8 mouse cellular contexts compared by ENCODE assay signal in the genomic region with DNA sequence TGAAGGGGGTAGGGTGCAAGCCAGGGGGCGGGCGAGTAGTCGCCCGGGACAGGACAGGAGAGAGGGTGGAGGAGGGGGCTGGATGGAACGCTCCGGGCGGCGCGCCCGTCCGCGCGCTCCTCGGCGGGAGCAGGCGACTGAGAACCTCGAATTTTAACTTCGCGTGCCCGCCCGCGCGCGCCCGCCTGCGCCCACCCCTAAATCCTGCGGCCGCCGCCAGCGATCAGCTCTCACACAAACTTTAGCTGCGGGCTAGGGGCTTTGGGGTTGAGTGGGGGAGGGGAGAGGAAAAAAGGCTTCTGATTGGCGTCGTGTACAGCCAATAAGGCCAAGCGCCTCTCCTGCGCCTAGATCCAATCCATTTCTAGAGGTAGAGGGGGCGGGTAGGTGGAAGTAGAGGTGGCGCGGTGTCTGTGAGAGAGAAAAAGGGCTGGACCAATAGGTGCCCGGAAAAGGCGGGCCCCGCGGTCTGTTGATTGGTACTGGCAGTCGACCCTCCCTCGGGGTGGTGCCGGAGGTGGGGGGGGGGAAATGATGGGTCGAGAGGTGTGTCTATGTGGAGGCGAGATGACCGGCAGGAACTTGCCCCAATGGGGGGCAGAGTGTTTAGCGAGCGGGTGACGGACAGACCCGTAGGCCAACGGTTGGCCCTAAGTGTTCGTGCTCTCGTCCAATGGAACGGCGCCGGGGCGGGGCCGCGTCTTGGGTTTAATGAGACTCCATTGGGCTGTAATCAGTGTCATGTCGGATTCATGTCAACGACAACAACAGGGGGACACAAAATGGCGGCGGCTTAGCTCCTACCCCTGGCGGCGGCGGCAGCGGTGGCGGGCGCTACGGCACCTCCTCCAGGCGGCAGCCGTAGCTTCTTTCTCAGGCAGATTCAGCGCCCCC. TPM values are rescaled to one million over a fixed set of nuclear protein-coding genes. Genes with fewer than 3 reads are reported as not detected.
A peak's percentile ranks its signal among the peaks of the same experiment; 100 is the strongest.
DNase-seq lines count a peak whose midpoint lies in the region; ATAC-seq and TF ChIP-seq lines count a peak whose summit lies in the region.

No protein-coding gene starts in this region.

- H3K4me2 ChIP-seq in heart, embryonic 15.5 days: peak overlapping the region; percentile 82
- H3K4me2 ChIP-seq in liver, embryonic 14.5 days (ENCODE audit: low read depth): peak overlapping the region; percentile 100
- H3K4me2 ChIP-seq in neural tube, embryonic 11.5 days (ENCODE audit: low read depth): peak overlapping the region; percentile 82
- H3K4me2 ChIP-seq in stomach, postnatal 0 days (replicated peaks; ENCODE audit: low read depth): peak overlapping the region; percentile 97

- under 1% methylated on average over 75 of the region's 75 CpGs for WGBS in forebrain, embryonic 10.5 days
- WGBS in heart, embryonic 15.5 days: under 1% methylated on average over 74 of the region's 75 CpGs
- WGBS in liver, embryonic 14.5 days (ENCODE audit: insufficient replicate concordance): under 1% methylated on average over 75 of the region's 75 CpGs
- 0% methylated on average over 74 of the region's 75 CpGs for WGBS in neural tube, embryonic 11.5 days
- under 1% methylated on average over 57 of the region's 75 CpGs for WGBS in stomach, postnatal 0 days

- H3K4me3 ChIP-seq in forebrain, embryonic 10.5 days: peak overlapping the region; percentile 81
- peak overlapping the region; percentile 97 for H3K4me3 ChIP-seq in heart, embryonic 15.5 days
- H3K4me3 ChIP-seq in liver, embryonic 14.5 days (ENCODE audit: insufficient read depth in 1 of 2, low read depth in 2 of 2, low read length in 2 of 2): peak overlapping the region; percentile 54 to 96
- H3K4me3 ChIP-seq in neural tube, embryonic 11.5 days (ENCODE audit: low read depth, low read length): peak overlapping the region; percentile 90
- peak overlapping the region; percentile 87 for H3K4me3 ChIP-seq in stomach, postnatal 0 days (ENCODE audit: low read depth, low read length)

- H3K9me3 ChIP-seq in forebrain, embryonic 10.5 days: no peaks in the 10 kb centered on the region
- no peaks in the 10 kb centered on the region for H3K9me3 ChIP-seq in heart, embryonic 15.5 days (replicated peaks)
- no peaks in the 10 kb centered on the region for H3K9me3 ChIP-seq in liver, embryonic 14.5 days (ENCODE audit: control insufficient read depth, low read length)
- no peaks in the 10 kb centered on the region for H3K9me3 ChIP-seq in neural tube, embryonic 11.5 days (ENCODE audit: control insufficient read depth, low read length)
- H3K9me3 ChIP-seq in stomach, postnatal 0 days (ENCODE audit: control insufficient read depth, low read length): no peaks in the 10 kb centered on the region

- peak; percentile 35 for TF ChIP-seq CTCF in liver, embryonic 14.5 days (IDR thresholded peaks at IDR 0.05; ENCODE audit: low read depth)
- TF ChIP-seq CTCF in stomach, postnatal 0 days (IDR thresholded peaks at IDR 0.05; ENCODE audit: low read depth): peak; percentile 48; the same call in 1 of the 2 replicates

- H3K36me3 ChIP-seq in forebrain, embryonic 10.5 days (replicated peaks): peaks cover 3% of the 10 kb centered on the region; the same call in 1 of the 2 replicates
- H3K36me3 ChIP-seq in heart, embryonic 15.5 days: no peaks in the 10 kb centered on the region
- H3K36me3 ChIP-seq in liver, embryonic 14.5 days (replicated peaks; ENCODE audit: control insufficient read depth, insufficient read depth, low read depth): no peaks in the 10 kb centered on the region
- no peaks in the 10 kb centered on the region for H3K36me3 ChIP-seq in neural tube, embryonic 11.5 days (ENCODE audit: control insufficient read depth, insufficient read depth, low read length)
- no peaks in the 10 kb centered on the region for H3K36me3 ChIP-seq in stomach, postnatal 0 days (ENCODE audit: control insufficient read depth, insufficient read depth, low read length)

- H3K9ac ChIP-seq in heart, embryonic 15.5 days: peak overlapping the region; percentile 85
- peak overlapping the region; percentile 82 for H3K9ac ChIP-seq in liver, embryonic 14.5 days (replicated peaks)
- H3K9ac ChIP-seq in neural tube, embryonic 11.5 days (ENCODE audit: low read length): peak overlapping the region; percentile 92
- peak overlapping the region; percentile 96 for H3K9ac ChIP-seq in stomach, postnatal 0 days (ENCODE audit: low read length)

- peak overlapping the region; percentile 99 for H3K27ac ChIP-seq in forebrain, embryonic 10.5 days
- H3K27ac ChIP-seq in heart, embryonic 15.5 days: peak overlapping the region; percentile 99
- H3K27ac ChIP-seq in liver, embryonic 14.5 days: peak overlapping the region; percentile 87
- H3K27ac ChIP-seq in neural tube, embryonic 11.5 days (ENCODE audit: low read depth, low read length): peak overlapping the region; percentile 98
- peak overlapping the region; percentile 99 for H3K27ac ChIP-seq in stomach, postnatal 0 days (replicated peaks)

- ATAC-seq in heart, embryonic 15.5 days (replicated peaks; ENCODE audit: insufficient number of reproducible peaks, insufficient read depth, low FRiP score, low read depth): peak; percentile 94
- ATAC-seq in liver, embryonic 14.5 days (ENCODE audit: insufficient read depth): peak; percentile 93
- ATAC-seq in neural tube, embryonic 11.5 days (ENCODE audit: insufficient read depth, low FRiP score, low TSS enrichment): peak; percentile 94
- peak; percentile 98 for ATAC-seq in stomach, postnatal 0 days (ENCODE audit: low FRiP score, low TSS enrichment)

- DNase-seq in CD8-positive naive resting alpha-beta T cell, adult 2 months (ENCODE audit: low read depth in 2 of 2, low spot score in 2 of 2): peak; percentile 99
- DNase-seq in c-Kit-positive CD71-negative TER-119-negative erythroid progenitor cells, embryonic 14.5 days (ENCODE audit: low read depth): peak; percentile 99
- DNase-seq in forebrain, embryonic 10.5 days (ENCODE audit: extremely low spot score, low spot score): peak; percentile 100
- peak; percentile 100 for DNase-seq in kidney, postnatal 25 days
- DNase-seq in liver, embryonic 14.5 days (ENCODE audit: low read depth in 3 of 3, low spot score in 3 of 3): peak; percentile 98 to 99 (median 99)
- DNase-seq in neural tube, embryonic 11.5 days (ENCODE audit: low spot score): peak; percentile 99
- DNase-seq in stomach, postnatal 0 days (ENCODE audit: low spot score): peak; percentile 100

- H3K4me1 ChIP-seq in forebrain, embryonic 10.5 days: peaks cover 50% of the 10 kb centered on the region
- H3K4me1 ChIP-seq in heart, embryonic 15.5 days (replicated peaks): peaks cover 43% of the 10 kb centered on the region
- H3K4me1 ChIP-seq in liver, embryonic 14.5 days (replicated peaks; ENCODE audit: control insufficient read depth in 2 of 2, insufficient read depth in 2 of 2, low read length in 1 of 2): peaks cover 5 to 21% of the 10 kb centered on the region in 2 experiments
- H3K4me1 ChIP-seq in neural tube, embryonic 11.5 days (ENCODE audit: control insufficient read depth, insufficient read depth, low read length): peaks cover 3% of the 10 kb centered on the region
- no peaks in the 10 kb centered on the region for H3K4me1 ChIP-seq in stomach, postnatal 0 days (replicated peaks; ENCODE audit: control insufficient read depth, insufficient read depth)

- no peaks in the 10 kb centered on the region for H3K27me3 ChIP-seq in forebrain, embryonic 10.5 days (ENCODE audit: poor library complexity, severe bottlenecking)
- no peaks in the 10 kb centered on the region for H3K27me3 ChIP-seq in heart, embryonic 15.5 days
- peaks cover 4% of the 10 kb centered on the region for H3K27me3 ChIP-seq in liver, embryonic 14.5 days (ENCODE audit: control insufficient read depth, insufficient read depth, low read length)
- no peaks in the 10 kb centered on the region for H3K27me3 ChIP-seq in neural tube, embryonic 11.5 days (ENCODE audit: control insufficient read depth, insufficient read depth, low read length)
- H3K27me3 ChIP-seq in stomach, postnatal 0 days (ENCODE audit: control insufficient read depth, insufficient read depth, low read length): no peaks in the 10 kb centered on the region

- peak; percentile 65 for TF ChIP-seq EP300 in liver, embryonic 14.5 days (IDR thresholded peaks at IDR 0.05; ENCODE audit: low read depth)
- TF ChIP-seq EP300 in stomach, postnatal 0 days (optimal IDR thresholded peaks at IDR 0.05): peak; percentile 55

RNA-seq across cellular contexts. Expression of a gene that starts 19.2 kb away (rescaled TPM):
- polyA plus RNA-seq in forebrain, embryonic 10.5 days (2016; fragmentation: Nextera tagmentation; extraction: Ambion mirVana): 15.6 and 18.4 TPM in 2 replicates
- polyA plus RNA-seq in heart, embryonic 15.5 days (2015; fragmentation: Nextera tagmentation; extraction: Ambion mirVana): 9.4 and 11.1 TPM in 2 replicates
- 1.3 and 1.4 TPM in 2 replicates for polyA plus RNA-seq in liver, embryonic 14.5 days (2012; rRNA removed)
- polyA plus RNA-seq in liver, embryonic 14.5 days (2014; fragmentation: Nextera tagmentation; extraction: Ambion mirVana): 0.93 and 1.4 TPM in 2 replicates
- polyA plus RNA-seq in neural tube, embryonic 11.5 days (2014; fragmentation: Nextera tagmentation; extraction: Ambion mirVana): 12.7 and 15.6 TPM in 2 replicates
- polyA plus RNA-seq in stomach, postnatal 0 days (2015; fragmentation: Nextera tagmentation; extraction: Ambion mirVana): 4.0 and 5.1 TPM in 2 replicates

Comparison
In these comparisons a context has a peak if more than half of its experiments do, and no peak if none do; other contexts are left out.
1. Peak in every context shown above with its lines: DNase-seq, ATAC-seq, H3K4me3 ChIP-seq and H3K27ac ChIP-seq.